ENCODE assay signal across 16 mouse cellular contexts in the genomic region with DNA sequence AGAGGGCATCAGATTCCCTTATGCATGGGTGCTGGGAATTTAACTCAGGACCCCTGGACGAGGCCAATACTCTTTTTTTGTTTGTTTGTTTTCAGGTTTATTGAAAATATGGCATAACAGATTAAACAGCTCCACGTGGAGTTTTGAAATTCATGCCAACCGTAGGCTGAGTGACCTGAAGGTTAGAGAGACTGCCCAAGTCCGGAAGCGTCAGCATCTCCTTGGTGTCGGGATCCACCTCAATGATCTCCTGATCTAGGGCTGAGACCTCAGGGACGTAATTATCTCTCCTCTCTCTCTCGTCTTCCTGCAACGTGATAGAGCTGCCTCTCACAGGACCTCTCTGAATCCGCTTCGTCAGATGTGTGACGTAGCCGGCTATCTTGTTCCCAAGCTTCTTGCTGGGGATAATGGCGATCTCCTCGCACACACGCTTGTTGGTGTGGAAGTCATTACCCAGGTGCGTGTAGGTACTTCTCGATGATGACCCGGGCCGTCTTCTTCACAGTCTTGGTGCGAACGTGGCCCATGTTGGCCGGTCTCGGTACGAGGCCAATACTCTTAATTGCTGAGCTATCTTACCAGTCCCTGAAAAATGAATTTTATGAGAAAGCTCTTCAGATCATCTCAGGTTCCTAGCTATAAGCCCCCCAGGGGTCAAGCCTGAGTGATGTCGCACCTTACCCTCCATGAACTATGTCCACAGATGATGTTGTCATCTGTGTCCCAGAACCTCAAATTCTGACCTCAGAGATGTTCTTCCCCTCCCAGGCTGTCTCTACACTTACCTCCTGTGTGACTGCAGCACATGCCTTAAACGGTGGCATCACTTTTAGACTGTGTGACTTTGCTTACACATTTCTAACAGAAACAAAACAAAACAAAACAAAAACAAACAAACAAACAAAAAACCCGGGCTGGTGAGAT. TPM values are rescaled to one million over a fixed set of nuclear protein-coding genes. Genes with fewer than 3 reads are reported as not detected.
A peak's percentile ranks its signal among the peaks of the same experiment; 100 is the strongest.
DNase-seq lines count a peak whose midpoint lies in the region; ATAC-seq and TF ChIP-seq lines count a peak whose summit lies in the region.
"Had no signal": no experiment of that assay in that cellular context is flagged by ENCODE, and none has a peak within 500 bp of the region (broad histone marks: within the 10 kb centered on the region; RNA-seq: fewer than 3 reads in every experiment).

No protein-coding gene starts in this region.

- H3K9ac ChIP-seq in limb, embryonic 12.5 days (replicated peaks): no peak overlapping the region
- H3K9ac ChIP-seq in midbrain, embryonic 13.5 days (replicated peaks): no peak overlapping the region
- H3K9ac ChIP-seq in midbrain, postnatal 0 days (replicated peaks; ENCODE audit: low read length, poor library complexity, severe bottlenecking): no peak overlapping the region
- no peak overlapping the region for H3K9ac ChIP-seq in heart, embryonic 11.5 days (ENCODE audit: low read depth, low read length)
- H3K9ac ChIP-seq: heart, embryonic 13.5 days; hindbrain, embryonic 13.5 days; liver, embryonic 13.5 days had no signal

- H3K27me3 ChIP-seq in limb, embryonic 12.5 days: peaks cover 22% of the 10 kb centered on the region
- H3K27me3 ChIP-seq in limb, embryonic 10.5 days (ENCODE audit: low read depth, poor library complexity, severe bottlenecking): peaks cover 13% of the 10 kb centered on the region; the same call in 1 of the 2 replicates
- H3K27me3 ChIP-seq in midbrain, embryonic 13.5 days: peaks cover 24% of the 10 kb centered on the region
- peaks cover 6% of the 10 kb centered on the region; the same call in 1 of the 2 replicates for H3K27me3 ChIP-seq in midbrain, postnatal 0 days (ENCODE audit: insufficient read depth, low read length)
- peaks cover 6% of the 10 kb centered on the region for H3K27me3 ChIP-seq in heart, embryonic 11.5 days (ENCODE audit: control insufficient read depth, insufficient read depth, low read length)

- ATAC-seq in limb, embryonic 12.5 days (ENCODE audit: insufficient number of reproducible peaks, insufficient read depth, low FRiP score, low TSS enrichment, low read depth): 0 out of 2 replicates have a peak, but pooled peaks have one; percentile 42
- peak; percentile 56; the same call in 1 of the 2 replicates for ATAC-seq in midbrain, embryonic 13.5 days
- no peak for ATAC-seq in midbrain, postnatal 0 days (ENCODE audit: low FRiP score)
- no peak for ATAC-seq in heart, embryonic 11.5 days (replicated peaks; ENCODE audit: insufficient number of reproducible peaks, low FRiP score, low TSS enrichment)

- no peak overlapping the region for H3K4me2 ChIP-seq in limb, embryonic 12.5 days
- H3K4me2 ChIP-seq in midbrain, embryonic 13.5 days (replicated peaks): no peak overlapping the region
- H3K4me2 ChIP-seq in midbrain, postnatal 0 days (ENCODE audit: low read depth, low read length, poor library complexity, severe bottlenecking): no peak overlapping the region
- H3K4me2 ChIP-seq in heart, embryonic 11.5 days: no peak overlapping the region
- H3K4me2 ChIP-seq: heart, embryonic 13.5 days; hindbrain, embryonic 13.5 days; liver, embryonic 13.5 days had no signal

- no peak overlapping the region for H3K4me3 ChIP-seq in gastrocnemius, adult 2 months
- no peak overlapping the region for H3K4me3 ChIP-seq in limb, embryonic 12.5 days (replicated peaks)
- H3K4me3 ChIP-seq in limb, embryonic 10.5 days: no peak overlapping the region
- no peak overlapping the region for H3K4me3 ChIP-seq in midbrain, embryonic 13.5 days (replicated peaks)
- no peak overlapping the region for H3K4me3 ChIP-seq in midbrain, postnatal 0 days (ENCODE audit: low read depth, low read length)
- no peak overlapping the region for H3K4me3 ChIP-seq in heart, embryonic 11.5 days (ENCODE audit: low read depth, low read length)
- H3K4me3 ChIP-seq: forebrain, embryonic 10.5 days; heart, embryonic 13.5 days; hindbrain, embryonic 13.5 days; liver, embryonic 13.5 days had no signal

- no peaks in the 10 kb centered on the region for H3K36me3 ChIP-seq in limb, embryonic 12.5 days
- H3K36me3 ChIP-seq in limb, embryonic 10.5 days: no peaks in the 10 kb centered on the region
- H3K36me3 ChIP-seq in midbrain, embryonic 13.5 days: no peaks in the 10 kb centered on the region
- H3K36me3 ChIP-seq in midbrain, postnatal 0 days (ENCODE audit: insufficient read depth, low read length): no peaks in the 10 kb centered on the region
- H3K36me3 ChIP-seq in heart, embryonic 11.5 days (ENCODE audit: control insufficient read depth, insufficient read depth, low read length): no peaks in the 10 kb centered on the region
- H3K36me3 ChIP-seq: forebrain, embryonic 10.5 days; heart, embryonic 13.5 days; hindbrain, embryonic 13.5 days; liver, embryonic 13.5 days had no signal

- no peaks in the 10 kb centered on the region for H3K9me3 ChIP-seq in limb, embryonic 12.5 days
- no peaks in the 10 kb centered on the region for H3K9me3 ChIP-seq in limb, embryonic 10.5 days (replicated peaks)
- no peaks in the 10 kb centered on the region for H3K9me3 ChIP-seq in midbrain, embryonic 13.5 days
- no peaks in the 10 kb centered on the region for H3K9me3 ChIP-seq in midbrain, postnatal 0 days (ENCODE audit: low read length)
- no peaks in the 10 kb centered on the region for H3K9me3 ChIP-seq in heart, embryonic 11.5 days (replicated peaks; ENCODE audit: control insufficient read depth, low read length)
- H3K9me3 ChIP-seq: forebrain, embryonic 10.5 days; heart, embryonic 13.5 days; hindbrain, embryonic 13.5 days; liver, embryonic 13.5 days had no signal

- 79% methylated on average over 28 of the region's 28 CpGs for WGBS in limb, embryonic 12.5 days
- WGBS in limb, embryonic 10.5 days: 82% methylated on average over 28 of the region's 28 CpGs
- WGBS in midbrain, embryonic 13.5 days: 81% methylated on average over 28 of the region's 28 CpGs
- 82% methylated on average over 28 of the region's 28 CpGs for WGBS in midbrain, postnatal 0 days
- 72% methylated on average over 28 of the region's 28 CpGs for WGBS in heart, embryonic 11.5 days (ENCODE audit: insufficient replicate concordance)

- DNase-seq in gastrocnemius, adult 2 months: no peak
- DNase-seq in gastrocnemius, postnatal 36 days: no peak
- no peak for DNase-seq in limb, embryonic 10.5 days (ENCODE audit: low spot score)
- DNase-seq in midbrain, postnatal 0 days (ENCODE audit: low spot score): no peak
- peak; percentile 28 for DNase-seq in naive thymus-derived CD4-positive, alpha-beta T cell, adult 2 months (ENCODE audit: low read depth)
- DNase-seq: adrenal gland, adult 2 months; cerebellum, adult 2 months; cerebellum, postnatal 36 days; liver, embryonic 13.5 days; spleen, adult 18-20 months had no signal

- TF ChIP-seq CTCF in gastrocnemius, adult 2 months (IDR thresholded peaks at IDR 0.05): peak; percentile 23; the same call in 1 of the 2 replicates
- TF ChIP-seq CTCF in midbrain, postnatal 0 days (IDR thresholded peaks at IDR 0.05): no peak; the same call in 1 of the 2 replicates

- no peaks in the 10 kb centered on the region for H3K4me1 ChIP-seq in limb, embryonic 12.5 days (replicated peaks)
- no peaks in the 10 kb centered on the region for H3K4me1 ChIP-seq in limb, embryonic 10.5 days
- no peaks in the 10 kb centered on the region for H3K4me1 ChIP-seq in midbrain, embryonic 13.5 days (replicated peaks)
- H3K4me1 ChIP-seq in midbrain, postnatal 0 days (ENCODE audit: insufficient read depth, low read length): no peaks in the 10 kb centered on the region
- no peaks in the 10 kb centered on the region for H3K4me1 ChIP-seq in heart, embryonic 11.5 days (ENCODE audit: control insufficient read depth, insufficient read depth, low read length)
- H3K4me1 ChIP-seq: forebrain, embryonic 10.5 days; heart, embryonic 13.5 days; hindbrain, embryonic 13.5 days; liver, embryonic 13.5 days had no signal

- intact Hi-C loops in gastrocnemius, adult 2 months (cut with DNase I): loop anchor here (1.0 to 2.0 kb wide), 2 partner anchors 41 to 80 kb away; a partner anchor contains a TSS
- intact Hi-C loops in gastrocnemius, postnatal 36 days (cut with DNase I): no loop called here

- no peak overlapping the region for H3K27ac ChIP-seq in gastrocnemius, adult 2 months
- H3K27ac ChIP-seq in limb, embryonic 12.5 days: no peak overlapping the region
- no peak overlapping the region for H3K27ac ChIP-seq in limb, embryonic 10.5 days
- no peak overlapping the region for H3K27ac ChIP-seq in midbrain, embryonic 13.5 days
- H3K27ac ChIP-seq in midbrain, postnatal 0 days (ENCODE audit: low read depth, low read length): no peak overlapping the region
- no peak overlapping the region for H3K27ac ChIP-seq in heart, embryonic 11.5 days (ENCODE audit: low read depth, low read length)
- H3K27ac ChIP-seq: forebrain, embryonic 10.5 days; heart, embryonic 13.5 days; hindbrain, embryonic 13.5 days; liver, embryonic 13.5 days had no signal

RNA-seq across cellular contexts. Expression of a gene that starts 7.8 kb away (rescaled TPM):
- 10 to 100 TPM; 17.1 TPM for total RNA-seq in gastrocnemius, adult 2 months (2021)
- total RNA-seq in gastrocnemius, postnatal 36 days (2021): 10 to 100 TPM; 11.9 to 15.0 TPM
- polyA plus RNA-seq in limb, embryonic 12.5 days (2016; fragmentation: Nextera tagmentation; extraction: Ambion mirVana): 81.9 and 82.2 TPM in 2 replicates
- polyA plus RNA-seq in limb, embryonic 10.5 days (2016; fragmentation: Nextera tagmentation; extraction: Ambion mirVana): 71.0 and 82.1 TPM in 2 replicates
- 59.5 and 63.4 TPM in 2 replicates for polyA plus RNA-seq in midbrain, embryonic 13.5 days (2015; fragmentation: Nextera tagmentation; extraction: Ambion mirVana)
- total RNA-seq in midbrain, postnatal 0 days (2014; rRNA removed): 34.7 and 43.2 TPM in 2 replicates
- 47.2 and 50.1 TPM in 2 replicates for polyA plus RNA-seq in midbrain, postnatal 0 days (2015; fragmentation: Nextera tagmentation; extraction: Ambion mirVana)
- polyA plus RNA-seq in heart, embryonic 11.5 days (2014; fragmentation: Nextera tagmentation; extraction: Ambion mirVana): 37.5 and 40.8 TPM in 2 replicates

RNA-seq across cellular contexts. Expression of a gene that starts 40.8 kb away (rescaled TPM):
- 10 to 100 TPM; 33.7 to 36.5 TPM for total RNA-seq in gastrocnemius, adult 2 months (2021)
- total RNA-seq in gastrocnemius, postnatal 36 days (2021): 10 to 100 TPM; 31.0 to 38.0 TPM
- polyA plus RNA-seq in limb, embryonic 12.5 days (2016; fragmentation: Nextera tagmentation; extraction: Ambion mirVana): 69.0 and 77.4 TPM in 2 replicates
- 76.8 and 78.2 TPM in 2 replicates for polyA plus RNA-seq in limb, embryonic 10.5 days (2016; fragmentation: Nextera tagmentation; extraction: Ambion mirVana)
- 149 and 150 TPM in 2 replicates for polyA plus RNA-seq in midbrain, embryonic 13.5 days (2015; fragmentation: Nextera tagmentation; extraction: Ambion mirVana)
- total RNA-seq in midbrain, postnatal 0 days (2014; rRNA removed): 124 and 131 TPM in 2 replicates
- 148 and 160 TPM in 2 replicates for polyA plus RNA-seq in midbrain, postnatal 0 days (2015; fragmentation: Nextera tagmentation; extraction: Ambion mirVana)
- 66.9 and 76.1 TPM in 2 replicates for polyA plus RNA-seq in heart, embryonic 11.5 days (2014; fragmentation: Nextera tagmentation; extraction: Ambion mirVana)

Comparison
In these comparisons a context has a peak if more than half of its experiments do, and no peak if none do; other contexts are left out.
1. ATAC-seq: peak in limb, embryonic 12.5 days (single experiment) and midbrain, embryonic 13.5 days (single experiment); none in midbrain, postnatal 0 days (single experiment) and heart, embryonic 11.5 days (single experiment).